Mouse (Mus musculus) cerebellum, adult 2 months (tissue): ENCODE results near the gene Cox10.

ENCODE experiments used
- CTCF ChIP-seq: fragments of 200-500 bp; IDR thresholded peaks from 2 replicates; pipeline ENCODE4 v1.5.1; 2011; ENCODE audit warnings: low read depth, mild to moderate bottlenecking, control low read depth, low read length, moderate library complexity, borderline replicate concordance; ENCODE audit not compliant: insufficient read depth
- POLR2A ChIP-seq: fragments of 200-500 bp; IDR thresholded peaks from 2 replicates; pipeline ENCODE4 v1.6.1; 2011; ENCODE audit warnings: low read length, control low read depth, borderline replicate concordance; ENCODE audit not compliant: insufficient read depth

GRCm38 (mm10) chr11:64001111-64001510 is 78.2 kb downstream of the Cox10 start:
- TF ChIP-seq CTCF, result no peak
- no peak for TF ChIP-seq POLR2A
